Mouse (Mus musculus) testis, adult 2 months (tissue): ENCODE results near the gene Fyn.

Source experiments
- CTCF ChIP-seq: fragments of 200-500 bp; IDR thresholded peaks from 2 replicates; pipeline ENCODE4 v1.5.1; 2012; ENCODE audit warnings: low read depth, mild to moderate bottlenecking, inconsistent platforms, low read length, moderate library complexity; ENCODE audit not compliant: control insufficient read depth, insufficient read depth, insufficient replicate concordance
- POLR2A ChIP-seq: fragments of 200-500 bp; IDR thresholded peaks from 2 replicates; pipeline ENCODE4 v1.6.1; 2012; ENCODE audit warnings: low read depth, mild to moderate bottlenecking, inconsistent platforms, low read length, moderate library complexity; ENCODE audit not compliant: control insufficient read depth

DNA sequence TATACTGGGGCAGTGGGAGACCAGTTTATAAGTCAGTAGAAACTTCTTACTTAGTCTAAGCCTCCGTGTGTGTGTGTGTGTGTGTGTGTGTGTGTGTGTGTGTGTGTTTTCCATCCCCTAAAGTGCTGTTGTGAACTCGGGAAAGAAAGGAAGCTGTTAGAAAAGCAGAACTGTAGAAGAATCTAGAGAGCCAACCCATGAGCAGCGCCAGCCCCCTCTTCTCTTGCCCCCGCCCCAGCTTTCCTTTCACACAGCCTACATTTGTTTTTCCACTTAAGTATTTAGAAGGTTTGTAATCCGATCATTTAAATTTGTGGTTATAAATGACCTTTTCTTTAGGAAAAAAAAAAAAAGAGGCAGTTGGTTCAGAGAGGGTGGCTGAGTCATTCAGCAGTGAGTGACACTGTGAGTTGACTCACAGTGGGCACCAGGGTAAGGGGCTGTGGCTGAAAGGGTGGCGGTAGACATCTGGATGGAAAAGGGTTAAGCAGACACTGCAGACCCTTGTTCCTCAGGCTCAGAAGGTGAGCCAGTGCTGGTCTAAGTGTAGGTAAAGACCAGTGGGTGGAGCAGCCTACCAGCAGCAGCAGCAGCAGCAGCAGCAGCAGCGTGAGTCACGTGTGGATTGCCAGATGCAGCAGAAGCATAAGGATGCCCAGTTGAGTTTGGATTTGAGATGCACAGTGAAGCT is 66.2 kb downstream of the Fyn start:
- no peak for TF ChIP-seq CTCF
- TF ChIP-seq POLR2A, result no peak
